Comparison of ENCODE assay signal across 8 mouse cellular contexts in genomic region chr10:83533910-83534283, GRCm38 (mm10). TPM values are rescaled to one million over a fixed set of nuclear protein-coding genes. Genes with fewer than 3 reads are reported as not detected.
DNase-seq lines count a peak whose midpoint lies in the region; ATAC-seq lines count a peak whose summit lies in the region.

TSS of gene Aldh1l2 (minus strand) at chr10:83534140.

- peak; percentile 95 for ATAC-seq in intestine, embryonic 14.5 days (replicated peaks; ENCODE audit: low FRiP score, low TSS enrichment, low read depth)
- ATAC-seq in megakaryocyte-erythroid progenitor cell, adult 5-6 weeks (replicated peaks; ENCODE audit: low FRiP score, low TSS enrichment, poor library complexity, severe bottlenecking): peak; percentile 97

- 0% methylated on average over 21 of the region's 21 CpGs for WGBS in intestine, embryonic 14.5 days

- intact Hi-C loops in left cerebral cortex, postnatal 25 days (cut with DNase I): no loop called here

- H3K9me3 ChIP-seq in intestine, embryonic 14.5 days (ENCODE audit: control insufficient read depth, low read length): no peaks in the 10 kb centered on the region

- no peaks in the 10 kb centered on the region for H3K36me3 ChIP-seq in intestine, embryonic 14.5 days (ENCODE audit: control insufficient read depth, insufficient read depth, low read length)

- peak within 1 kb of the TSS; percentile 45 for H3K4me3 ChIP-seq in intestine, embryonic 14.5 days (ENCODE audit: low read depth, low read length)

- no peaks in the 10 kb centered on the region; the same call in 1 of the 2 replicates for H3K4me1 ChIP-seq in intestine, embryonic 14.5 days (replicated peaks; ENCODE audit: control insufficient read depth, insufficient read depth, low read length)

- peak within 1 kb of the TSS; percentile 96 for H3K4me2 ChIP-seq in intestine, embryonic 14.5 days (ENCODE audit: low read length)

- DNase-seq in adrenal gland, adult 2 months: peak; percentile 90
- peak; percentile 91 for DNase-seq in embryo, embryonic 11 days
- peak; percentile 68 for DNase-seq in gastrocnemius, postnatal 25 days
- peak; percentile 85 for DNase-seq in intestine, embryonic 14.5 days (ENCODE audit: low spot score)
- DNase-seq in left cerebral cortex, postnatal 25 days (ENCODE audit: low spot score in 2 of 2): peak; percentile 24 to 34
- DNase-seq in skeletal muscle tissue, adult 2 months (ENCODE audit: low read depth, low spot score): peak; percentile 38
- DNase-seq in c-Kit-positive CD71-positive TER-119-positive erythroid progenitor cells, embryonic 14.5 days (ENCODE audit: low spot score): no peak

- H3K9ac ChIP-seq in intestine, embryonic 14.5 days (ENCODE audit: low read length): peak within 1 kb of the TSS; percentile 22

- no peak within 1 kb of the TSS for H3K27ac ChIP-seq in intestine, embryonic 14.5 days (ENCODE audit: low read depth)

- peaks cover 4% of the 10 kb centered on the region; the same call in 1 of the 2 replicates for H3K27me3 ChIP-seq in intestine, embryonic 14.5 days (replicated peaks; ENCODE audit: control insufficient read depth, insufficient read depth, low read length)

RNA-seq across cellular contexts. Expression of gene Aldh1l2, which starts in this region (rescaled TPM):
- total RNA-seq in adrenal gland, adult 2 months (2021): 1 to 10 TPM in 1 of 2 experiments, under 1 TPM in 1; 0.48 to 1.5 TPM
- 0.13 and 0.17 TPM in 2 replicates for polyA plus RNA-seq in adrenal gland, adult 2 months (2012; rRNA removed)
- total RNA-seq in gastrocnemius, postnatal 25 days (2021): 1 to 10 TPM; 4.0 to 8.6 TPM
- 1.8 and 2.2 TPM in 2 replicates for polyA plus RNA-seq in intestine, embryonic 14.5 days (2014; fragmentation: Nextera tagmentation; extraction: Ambion mirVana)
- total RNA-seq in left cerebral cortex, postnatal 25 days (2021): 1 to 10 TPM; 1.7 to 2.5 TPM
- total RNA-seq in megakaryocyte-erythroid progenitor cell, adult 5-6 weeks (2014; fragmentation: Nextera tagmentation): not detected in 2 replicates
- not detected in 2 replicates for total RNA-seq in megakaryocyte-erythroid progenitor cell, adult 5-6 weeks (2017)

Comparison
In these comparisons a context has a peak if more than half of its experiments do, and no peak if none do; other contexts are left out.
1. Peak in ATAC-seq in megakaryocyte-erythroid progenitor cell, adult 5-6 weeks; RNA of the gene not detected or under 1 TPM.